Mouse (Mus musculus): Measurements from ENCODE around the gene Pcnt. TPM values are rescaled to one million over a fixed set of nuclear protein-coding genes. Genes with fewer than 3 reads are reported as not detected.

Pcnt gene
- total RNA-seq, 2 experiments from 2014 or later: 27.1 TPM

GRCm38 (mm10) chr10:76316194-76316593 lies 126.4 kb downstream of the Pcnt start:
- DNase-seq: no peak

DNA sequence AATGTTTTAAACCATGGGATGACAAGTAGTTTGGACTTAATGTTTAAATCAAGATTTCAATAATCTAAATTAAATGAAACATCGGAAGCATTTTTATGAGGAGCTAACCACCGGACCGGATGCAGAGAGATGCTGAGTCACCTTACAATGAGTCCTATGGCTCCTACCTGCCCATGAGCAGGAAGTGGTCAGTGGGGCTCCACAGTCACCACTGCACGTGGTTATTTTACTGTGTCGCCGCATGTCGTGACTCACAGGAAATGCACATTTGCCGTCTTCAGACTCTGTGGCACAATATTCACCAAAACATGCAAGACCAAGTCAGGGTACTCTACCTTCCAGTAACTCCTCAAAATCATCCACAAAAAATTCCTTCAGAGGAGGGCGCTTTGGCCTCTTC lies 135.8 kb downstream of the Pcnt start:
- DNase-seq: no peak

Other genes with a start within 250 kb of the Pcnt start
- 10 to 100 TPM; 23.8 to 26.5 TPM for gene Prmt2, start 204.9 kb downstream of the Pcnt start, total RNA-seq (2021)
- 1 to 10 TPM; 1.2 to 1.9 TPM for gene S100b, start 188.9 kb downstream of the Pcnt start, total RNA-seq (2021)
- 10 to 100 TPM; 28.4 to 31.6 TPM for gene Dip2a, start 97.5 kb downstream of the Pcnt start, total RNA-seq (2021)
- gene AC141477.1, start 2.3 kb downstream of the Pcnt start, total RNA-seq (2021): not detected
- gene 2610028H24Rik, start 6.3 kb upstream of the Pcnt start, total RNA-seq (2021): not detected
- gene Mcm3ap, start 26.1 kb upstream of the Pcnt start, total RNA-seq (2021): 10 to 100 TPM; 33.0 to 37.5 TPM
- gene Ybey, start 26.3 kb upstream of the Pcnt start, total RNA-seq (2021): 1 to 10 TPM; 3.2 TPM
- 10 to 100 TPM; 16.8 to 17.2 TPM for gene Lss, start 88.8 kb upstream of the Pcnt start, total RNA-seq (2021)
- not detected for gene Spatc1l, start 119.5 kb upstream of the Pcnt start, total RNA-seq (2021)
- gene Ftcd, start 132.9 kb upstream of the Pcnt start, total RNA-seq (2021): under 1 TPM; 0.88 TPM
- gene Col6a2, start 180.8 kb upstream of the Pcnt start, total RNA-seq (2021): 100 to 1,000 TPM; 201 to 217 TPM